Mouse (Mus musculus) macrophage (primary cell): ENCODE results near the gene Mmp1b. TPM values are rescaled to one million over a fixed set of nuclear protein-coding genes. Genes with fewer than 3 reads are reported as not detected.
"Not testable (repeated sequence)": the region's sequence is repeated elsewhere in the genome, so short reads cannot be mapped to it uniquely, and the experiment has no call there.

Experiments used
- H3K27ac ChIP-seq: fragments of 350-480 bp; formaldehyde crosslinking; 2 replicates; pipeline ENCODE4 v1.9.0; 2021
- H3K36me3 ChIP-seq: fragments of 350-480 bp; formaldehyde crosslinking; 2 replicates; pipeline ENCODE4 v1.9.0; 2021; ENCODE audit errors: inconsistent target
- H3K4me3 ChIP-seq: fragments of 350-480 bp; formaldehyde crosslinking; 2 replicates; pipeline ENCODE4 v1.9.0; 2021; ENCODE audit errors: inconsistent target
- H3K79me2 ChIP-seq: fragments of 350-480 bp; formaldehyde crosslinking; 2 replicates; pipeline ENCODE4 v1.9.0; 2021; ENCODE audit errors: inconsistent target
- WGBS: methylation state at CpG from one replicate; pipeline ENCODE4 v1.1.7; 2026; ENCODE audit warnings: inconsistent platforms; ENCODE audit not compliant: missing documents; 5-methylcytosine and 5-hydroxymethylcytosine counted together
- polyA plus RNA-seq: library from polyadenylated mRNA; stranded (reverse); fragments of 250-400 nt; gene quantifications from 3 replicates; pipeline ENCODE4 v1.2.4, GENCODE M21; 2018; ENCODE audit warnings: inconsistent platforms
- total RNA-seq, 78 experiments: library from RNA; depleted of rRNA; stranded (reverse); fragments of 250-400 nt; gene quantifications; 1 replicate in 9 of 78; 2 replicates in 24 of 78; 3 replicates in 43 of 78; 4 replicates in 2 of 78; pipeline ENCODE4 v1.2.4; 2018; ENCODE audit warnings: inconsistent platforms in 56 of 78

Mmp1b gene
- not detected for total RNA-seq (2018; cell fraction: chromatin; rRNA removed)
- total RNA-seq (2018; cell fraction: cytosol; rRNA removed) = not detected
- under 1 TPM in 1 of 26 experiments, not detected in 25; 0.62 TPM for total RNA-seq (2018; cell fraction: nucleus; rRNA removed)
- polyA plus RNA-seq = not detected in 3 replicates

DNA sequence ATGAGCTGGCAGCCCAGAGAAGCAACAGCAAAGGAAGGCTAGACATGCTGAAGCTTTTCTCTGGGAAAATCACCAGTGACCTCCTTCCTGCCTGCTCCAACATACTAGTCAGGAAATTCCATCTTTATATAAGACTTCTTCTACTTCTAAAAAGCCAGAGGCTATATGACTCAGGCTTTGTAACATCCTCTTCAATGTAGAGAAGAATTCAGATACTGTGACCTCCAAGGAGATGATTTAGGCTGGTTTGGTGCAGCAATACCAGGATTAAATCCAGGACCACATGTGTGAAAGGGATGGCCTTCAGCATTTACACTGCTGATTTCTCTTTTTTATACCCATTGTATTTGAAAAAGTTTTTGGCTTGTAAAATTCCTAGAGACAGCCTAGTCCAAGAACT lies at the start of gene Mmp1b:
TSS of gene Mmp1b (minus strand) at position 101 of the 400 bp plus-strand sequence.
- Histone ChIP-seq H3K79me2 (no peaks in the 10 kb centered on the region), H3K4me3 (no peak within 1 kb of the TSS)

GRCm38 (mm10) chr9:7396556-7396955 lies 8.7 kb upstream of the Mmp1b start:
- not testable (repeated sequence) for H3K36me3 ChIP-seq, H3K79me2 ChIP-seq, H3K4me3 ChIP-seq, H3K27ac ChIP-seq
- WGBS = 87% methylated on average over 8 of the region's 8 CpGs

More for the DNA sequence above, at the start of gene Mmp1b:
- H3K27ac ChIP-seq = no peak within 1 kb of the TSS
- no peaks in the 10 kb centered on the region for H3K36me3 ChIP-seq

- Histone ChIP-seq H3K27ac (no peak overlapping the region), H3K79me2 (no peaks in the 10 kb centered on the region), H3K36me3 (no peaks in the 10 kb centered on the region), H3K4me3 (no peak overlapping the region)
- 97% methylated on average over 3 of the region's 3 CpGs for WGBS
Observed at GRCm38 (mm10) chr9:7354535-7354934, 33.3 kb downstream of the Mmp1b start.

DNA sequence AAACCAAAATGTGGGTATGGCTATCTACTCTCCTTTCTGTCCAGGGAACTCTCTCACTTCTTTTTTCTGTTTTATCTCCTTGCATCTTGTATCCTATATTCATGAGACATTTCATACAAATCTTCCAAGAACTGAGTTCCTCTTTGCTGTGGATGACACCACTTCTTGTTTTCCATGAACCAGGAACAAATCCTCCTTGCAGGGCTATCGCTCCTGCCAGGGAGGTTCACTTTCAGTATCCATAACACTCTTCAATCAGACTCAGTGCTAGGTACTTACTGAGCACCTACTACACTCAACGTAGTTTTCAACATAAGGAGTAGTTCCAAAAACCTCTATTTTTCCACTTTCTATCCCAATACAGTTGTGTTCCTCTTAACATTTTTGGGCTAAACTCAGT lies 42.3 kb downstream of the Mmp1b start:
- Histone ChIP-seq H3K27ac (peak overlapping the region; percentile 27), H3K36me3 (no peaks in the 10 kb centered on the region)
- 63% methylated on average over 2 of the region's 2 CpGs for WGBS

GRCm38 (mm10) chr9:7344107-7344506 lies 43.7 kb downstream of the Mmp1b start, which contains the start of gene Mmp12:
Gene Mmp12, plus strand, starts transcription at chr9:7344381.
- Histone ChIP-seq H3K36me3 (no peaks in the 10 kb centered on the region), H3K4me3 (no peak within 1 kb of the TSS), H3K27ac (peak within 1 kb of the TSS; percentile 27; the same call in 1 of the 2 replicates), H3K79me2 (no peaks in the 10 kb centered on the region)

More for the DNA sequence above, 42.3 kb downstream of the Mmp1b start:
- H3K4me3 ChIP-seq = no peak overlapping the region
- H3K79me2 ChIP-seq = no peaks in the 10 kb centered on the region

DNA sequence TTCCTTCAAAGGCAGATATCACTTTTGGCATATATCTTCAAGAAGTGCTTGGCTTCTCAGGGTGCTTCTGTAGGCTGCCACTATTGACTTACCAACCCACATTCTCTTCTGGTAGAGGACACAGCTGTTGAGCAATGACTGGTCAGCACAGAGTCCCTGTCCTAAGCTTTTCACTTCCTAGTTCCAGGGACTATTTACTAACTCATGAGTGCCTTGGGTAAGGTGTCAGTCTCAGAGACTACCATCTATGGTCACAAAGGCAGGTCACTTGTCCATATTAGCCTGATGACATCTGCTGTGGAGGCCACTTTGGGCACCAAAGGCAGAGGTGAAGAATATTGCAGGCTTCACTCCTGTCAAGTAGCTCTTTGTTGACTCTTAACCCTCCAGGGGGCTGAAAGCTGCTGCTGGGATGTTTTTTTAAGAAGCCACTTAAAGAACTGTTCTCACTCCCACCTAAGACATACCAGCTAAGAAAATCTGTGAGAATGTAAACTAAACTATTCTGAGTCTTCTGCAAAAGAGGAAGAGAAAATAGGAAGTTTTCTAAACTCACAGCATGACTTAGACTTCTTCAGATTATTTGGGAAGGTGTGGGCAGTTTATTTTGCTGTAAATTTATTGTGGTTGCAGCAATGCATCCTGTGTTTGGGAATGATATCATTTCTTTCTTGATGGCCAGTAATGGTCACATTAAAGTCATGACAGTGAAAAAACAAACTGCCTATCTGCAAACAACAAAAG lies 50.9 kb downstream of the Mmp1b start:
- H3K4me3 ChIP-seq = no peak overlapping the region
- no peaks in the 10 kb centered on the region for H3K79me2 ChIP-seq
- H3K36me3 ChIP-seq = no peaks in the 10 kb centered on the region
- H3K27ac ChIP-seq = peak overlapping the region; percentile 91

DNA sequence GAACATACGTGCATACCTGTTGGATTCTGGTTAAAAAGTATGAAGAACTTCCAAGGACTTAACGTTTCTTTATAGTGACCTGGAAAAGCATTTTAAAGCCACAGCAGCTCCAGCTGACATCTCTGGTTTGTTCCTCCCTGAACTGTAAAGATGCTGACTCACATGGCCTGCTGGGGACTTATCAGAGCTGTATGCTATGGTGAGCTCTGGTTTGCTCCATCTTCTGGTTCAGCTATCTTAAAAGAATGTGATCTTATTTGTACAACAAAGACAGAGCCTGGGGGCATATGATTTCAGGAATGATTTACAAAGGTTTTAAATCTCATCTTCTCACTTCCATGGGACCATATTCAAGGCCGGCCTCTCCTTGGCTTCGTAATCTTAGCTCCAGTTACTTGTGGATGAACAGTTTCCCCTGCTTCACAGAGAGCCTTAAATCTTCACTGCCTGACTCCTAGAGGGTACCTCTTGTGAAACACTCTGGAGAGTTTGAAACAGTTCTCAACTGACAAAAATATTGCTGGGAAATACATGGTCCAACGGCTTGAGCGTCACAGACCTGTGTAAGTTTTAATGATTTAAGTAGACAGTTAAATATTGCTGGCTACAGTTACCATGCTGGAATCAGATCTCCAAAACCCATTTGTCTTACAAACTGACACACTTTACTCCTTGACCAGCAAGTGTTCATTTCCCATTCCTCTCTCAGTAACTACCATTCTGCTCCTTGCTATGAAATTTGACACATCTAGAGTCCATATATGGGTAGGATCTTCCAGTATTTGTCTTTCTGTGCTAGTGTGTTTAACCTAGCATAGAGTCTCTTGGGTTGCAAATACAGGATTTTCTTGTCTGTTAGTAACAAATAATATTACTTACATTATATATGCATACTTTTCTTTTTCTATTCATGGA lies 51.8 kb downstream of the Mmp1b start:
- 73% methylated on average over 4 of the region's 6 CpGs for WGBS
- Histone ChIP-seq H3K27ac (peak overlapping the region; percentile 91), H3K4me3 (no peak overlapping the region), H3K79me2 (no peaks in the 10 kb centered on the region), H3K36me3 (no peaks in the 10 kb centered on the region)

DNA sequence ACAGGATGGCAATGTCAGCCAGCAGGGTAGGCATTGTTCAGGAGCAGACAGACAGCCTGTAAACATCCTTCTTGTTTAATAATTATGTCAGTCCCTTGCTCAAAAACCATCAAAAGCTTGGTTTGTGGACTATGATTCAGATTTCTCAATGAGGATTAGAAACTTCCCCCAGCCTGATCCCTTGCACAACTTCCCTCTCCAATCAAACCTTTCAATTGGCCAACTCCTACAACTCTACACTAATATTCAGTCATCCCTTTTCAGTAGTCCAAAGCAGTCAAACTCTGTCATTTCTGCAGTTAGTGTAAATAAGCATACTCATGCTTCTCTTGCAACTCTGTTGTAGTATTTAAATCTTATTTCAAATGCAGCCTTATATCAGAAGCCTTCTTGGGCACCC lies 56.0 kb downstream of the Mmp1b start:
- Histone ChIP-seq H3K36me3 (no peaks in the 10 kb centered on the region), H3K27ac (peak overlapping the region; percentile 10; the same call in 1 of the 2 replicates), H3K4me3 (no peak overlapping the region), H3K79me2 (no peaks in the 10 kb centered on the region)

Other genes starting within 250 kb of the Mmp1b start
- 0.60 to 1.00 TPM (median 0.77 TPM) in 3 replicates for gene Dync2h1, start 203.6 kb downstream of the Mmp1b start, polyA plus RNA-seq
- gene Dcun1d5, start 203.5 kb downstream of the Mmp1b start, polyA plus RNA-seq = 40.9 to 60.2 TPM (median 53.1 TPM) in 3 replicates
- 7.8 to 34.8 TPM (median 14.0 TPM) in 3 replicates for gene Mmp13, start 115.5 kb downstream of the Mmp1b start, polyA plus RNA-seq
- gene Mmp12, start 43.7 kb downstream of the Mmp1b start, polyA plus RNA-seq = 54.9 to 462 TPM (median 339 TPM) in 3 replicates
- gene Mmp3, start 57.8 kb upstream of the Mmp1b start, polyA plus RNA-seq = not detected in 3 replicates
- gene Mmp10, start 114.3 kb upstream of the Mmp1b start, polyA plus RNA-seq = 0.75 to 2.0 TPM in 2 of 3 replicates, not detected in the other
- gene Mmp8, start 170.4 kb upstream of the Mmp1b start, polyA plus RNA-seq = 18.4 to 37.2 TPM (median 33.4 TPM) in 3 replicates
- gene Mmp27, start 183.3 kb upstream of the Mmp1b start, polyA plus RNA-seq = 61.4 to 88.0 TPM (median 78.8 TPM) in 3 replicates
- gene Mmp20, start 240.2 kb upstream of the Mmp1b start, polyA plus RNA-seq = not detected in 3 replicates